Comparison of ENCODE assay signal across 8 mouse cellular contexts in the genomic region with DNA sequence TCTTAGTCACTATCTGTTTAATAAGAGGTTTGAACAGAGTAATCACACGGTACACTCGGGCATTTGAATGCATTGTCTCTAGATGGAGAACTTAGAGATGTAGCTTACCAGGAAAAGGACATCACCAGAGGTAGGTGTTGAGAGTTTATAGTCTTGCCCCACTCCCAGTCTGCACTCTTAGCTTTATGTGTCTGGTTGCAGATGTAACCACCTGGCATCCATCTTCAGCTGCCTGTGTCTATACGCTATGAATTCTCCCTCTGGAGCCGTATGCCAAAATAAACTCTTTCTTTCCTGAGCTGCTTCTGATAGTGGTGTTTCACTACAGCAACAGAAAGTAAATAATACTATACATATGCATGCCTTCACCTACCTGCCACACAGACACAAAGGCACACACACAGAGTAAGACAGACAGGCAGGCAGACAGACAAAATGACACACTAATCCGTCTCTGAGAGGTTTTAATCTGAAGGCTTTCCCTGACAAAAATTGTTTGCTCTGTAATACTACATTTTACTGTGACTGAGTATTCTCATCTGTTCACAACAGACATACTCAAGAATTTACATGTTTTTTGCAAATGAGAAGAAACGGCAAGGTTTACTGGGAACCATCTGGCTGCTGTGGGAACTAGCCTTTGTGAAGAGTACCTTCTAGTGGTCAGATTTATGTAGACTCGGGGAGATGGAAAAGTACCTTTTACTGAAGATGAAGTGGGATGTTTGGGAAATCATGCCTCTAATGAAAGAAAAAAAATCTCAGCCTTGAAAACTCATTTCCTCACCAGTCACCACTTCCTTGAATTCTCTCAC.
A peak's percentile ranks its signal among the peaks of the same experiment; 100 is the strongest.
DNase-seq lines count a peak whose midpoint lies in the region; ATAC-seq lines count a peak whose summit lies in the region.

No protein-coding gene starts in this region.

- H3K36me3 ChIP-seq in forebrain, embryonic 15.5 days = no peaks in the 10 kb centered on the region
- H3K36me3 ChIP-seq in forebrain, embryonic 12.5 days (replicated peaks) = no peaks in the 10 kb centered on the region
- no peaks in the 10 kb centered on the region for H3K36me3 ChIP-seq in kidney, embryonic 16.5 days (ENCODE audit: insufficient read depth, low read length)

- WGBS in forebrain, embryonic 15.5 days = 68% methylated on average over 7 of the region's 7 CpGs
- 81% methylated on average over 7 of the region's 7 CpGs for WGBS in forebrain, embryonic 12.5 days
- 50% methylated on average over 7 of the region's 7 CpGs for WGBS in kidney, embryonic 16.5 days

- peak; percentile 79 for ATAC-seq in forebrain, embryonic 15.5 days (replicated peaks)
- no peak for ATAC-seq in forebrain, embryonic 12.5 days (ENCODE audit: low FRiP score)
- peak; percentile 78; the same call in 1 of the 2 replicates for ATAC-seq in kidney, embryonic 16.5 days (ENCODE audit: low FRiP score, low TSS enrichment)
- ATAC-seq in granulocyte monocyte progenitor cell, adult 5-6 weeks (replicated peaks; ENCODE audit: poor library complexity, severe bottlenecking) = no peak; the same call in 1 of the 2 replicates

- H3K9ac ChIP-seq in forebrain, embryonic 15.5 days (replicated peaks) = no peak overlapping the region
- no peak overlapping the region for H3K9ac ChIP-seq in forebrain, embryonic 12.5 days
- H3K9ac ChIP-seq in kidney, embryonic 16.5 days (replicated peaks; ENCODE audit: low read length) = no peak overlapping the region

- no peak overlapping the region for H3K27ac ChIP-seq in forebrain, embryonic 15.5 days (replicated peaks)
- H3K27ac ChIP-seq in forebrain, embryonic 12.5 days = no peak overlapping the region
- peak overlapping the region; percentile 47 for H3K27ac ChIP-seq in kidney, embryonic 16.5 days (ENCODE audit: low read length)

- no peaks in the 10 kb centered on the region for H3K27me3 ChIP-seq in forebrain, embryonic 15.5 days
- H3K27me3 ChIP-seq in forebrain, embryonic 12.5 days = no peaks in the 10 kb centered on the region
- no peaks in the 10 kb centered on the region for H3K27me3 ChIP-seq in kidney, embryonic 16.5 days (ENCODE audit: insufficient read depth, low read length)

- H3K9me3 ChIP-seq in forebrain, embryonic 15.5 days = no peaks in the 10 kb centered on the region
- no peaks in the 10 kb centered on the region for H3K9me3 ChIP-seq in forebrain, embryonic 12.5 days
- H3K9me3 ChIP-seq in kidney, embryonic 16.5 days (ENCODE audit: low read length) = no peaks in the 10 kb centered on the region

- DNase-seq in right cerebral cortex, adult 18-20 months = peak; percentile 20
- no peak for DNase-seq in right cerebral cortex, postnatal 36 days (ENCODE audit: low spot score in 2 of 2)
- peak; percentile 15 for DNase-seq in skeletal muscle tissue, adult 2 months (ENCODE audit: low read depth, low spot score)
- no peak for DNase-seq in c-Kit-positive CD71-positive TER-119-positive erythroid progenitor cells, embryonic 14.5 days (ENCODE audit: low spot score)

- no peak overlapping the region for H3K4me3 ChIP-seq in forebrain, embryonic 15.5 days
- H3K4me3 ChIP-seq in forebrain, embryonic 12.5 days (replicated peaks) = no peak overlapping the region
- no peak overlapping the region for H3K4me3 ChIP-seq in kidney, embryonic 16.5 days (ENCODE audit: low read length)

- no peaks in the 10 kb centered on the region; the same call in 1 of the 2 replicates for H3K4me1 ChIP-seq in forebrain, embryonic 15.5 days
- peaks cover 6% of the 10 kb centered on the region; the same call in 1 of the 2 replicates for H3K4me1 ChIP-seq in forebrain, embryonic 12.5 days
- peaks cover 6% of the 10 kb centered on the region for H3K4me1 ChIP-seq in kidney, embryonic 16.5 days (ENCODE audit: insufficient read depth, low read length)

- no peak overlapping the region for H3K4me2 ChIP-seq in forebrain, embryonic 15.5 days (replicated peaks)
- H3K4me2 ChIP-seq in forebrain, embryonic 12.5 days = no peak overlapping the region
- H3K4me2 ChIP-seq in kidney, embryonic 16.5 days (replicated peaks; ENCODE audit: low read depth, low read length) = no peak overlapping the region

Comparison
In these comparisons a context has a peak if more than half of its experiments do, and no peak if none do; other contexts are left out.
1. ATAC-seq: peak in forebrain, embryonic 15.5 days (single experiment) and kidney, embryonic 16.5 days (single experiment); none in forebrain, embryonic 12.5 days (single experiment) and granulocyte monocyte progenitor cell, adult 5-6 weeks (single experiment).
2. DNase-seq: peak in right cerebral cortex, adult 18-20 months (single experiment) and skeletal muscle tissue, adult 2 months (single experiment); none in right cerebral cortex, postnatal 36 days (0 of 2) and c-Kit-positive CD71-positive TER-119-positive erythroid progenitor cells, embryonic 14.5 days (single experiment).